Mouse (Mus musculus): ENCODE data around the gene Wdr59. TPM values are rescaled to one million over a fixed set of nuclear protein-coding genes. Genes with fewer than 3 reads are reported as not detected.

The Wdr59 gene
- total RNA-seq, 2 experiments from 2014 or later, result 4.0 to 6.7 TPM

- 0 out of 2 replicates have a peak, but pooled peaks have one; percentile 27 for ATAC-seq (replicated peaks; ENCODE audit: poor library complexity, severe bottlenecking)
Measured at GRCm38 (mm10) chr8:111501724-111502464, 20.0 kb downstream of the Wdr59 start.

GRCm38 (mm10) chr8:111498249-111498648 lies 23.6 kb downstream of the Wdr59 start:
- peak; percentile 72 for ATAC-seq (replicated peaks; ENCODE audit: poor library complexity, severe bottlenecking)

GRCm38 (mm10) chr8:111496326-111496725 lies 25.6 kb downstream of the Wdr59 start:
- ATAC-seq (replicated peaks; ENCODE audit: poor library complexity, severe bottlenecking), result no peak

- no peak for ATAC-seq (replicated peaks; ENCODE audit: poor library complexity, severe bottlenecking)
Measured at GRCm38 (mm10) chr8:111493176-111493575, 28.7 kb downstream of the Wdr59 start.

- no peak for ATAC-seq (replicated peaks; ENCODE audit: poor library complexity, severe bottlenecking)
Measured at GRCm38 (mm10) chr8:111492508-111492907, 29.4 kb downstream of the Wdr59 start.

GRCm38 (mm10) chr8:111491191-111491590 lies 30.7 kb downstream of the Wdr59 start:
- ATAC-seq (replicated peaks; ENCODE audit: poor library complexity, severe bottlenecking), result no peak

- no peak for ATAC-seq (replicated peaks; ENCODE audit: poor library complexity, severe bottlenecking)
Measured at GRCm38 (mm10) chr8:111490034-111490591, 31.8 kb downstream of the Wdr59 start.

- ATAC-seq (replicated peaks; ENCODE audit: poor library complexity, severe bottlenecking), result no peak
Measured at GRCm38 (mm10) chr8:111480691-111481090, 41.2 kb downstream of the Wdr59 start.

GRCm38 (mm10) chr8:111477761-111478465 lies 44.0 kb downstream of the Wdr59 start:
- peak; percentile 30; the same call in 1 of the 2 replicates for ATAC-seq (replicated peaks; ENCODE audit: poor library complexity, severe bottlenecking)

- no peak for ATAC-seq (replicated peaks; ENCODE audit: poor library complexity, severe bottlenecking)
Measured at GRCm38 (mm10) chr8:111471526-111472081, 50.3 kb downstream of the Wdr59 start.

GRCm38 (mm10) chr8:111469013-111469412 lies 52.9 kb downstream of the Wdr59 start:
- no peak for ATAC-seq (replicated peaks; ENCODE audit: poor library complexity, severe bottlenecking)

- ATAC-seq (replicated peaks; ENCODE audit: poor library complexity, severe bottlenecking), result no peak
Measured at GRCm38 (mm10) chr8:111465341-111465740, 56.6 kb downstream of the Wdr59 start.

GRCm38 (mm10) chr8:111464526-111464925 lies 57.4 kb downstream of the Wdr59 start:
- ATAC-seq (replicated peaks; ENCODE audit: poor library complexity, severe bottlenecking), result no peak

GRCm38 (mm10) chr8:111449671-111450070 lies 72.2 kb downstream of the Wdr59 start:
- ATAC-seq (replicated peaks; ENCODE audit: poor library complexity, severe bottlenecking), result no peak

- no peak for ATAC-seq (replicated peaks; ENCODE audit: poor library complexity, severe bottlenecking)
Measured at GRCm38 (mm10) chr8:111445960-111446660, 75.8 kb downstream of the Wdr59 start.

GRCm38 (mm10) chr8:111445558-111445957 lies 76.3 kb downstream of the Wdr59 start:
- no peak for ATAC-seq (replicated peaks; ENCODE audit: poor library complexity, severe bottlenecking)

- no peak for ATAC-seq (replicated peaks; ENCODE audit: poor library complexity, severe bottlenecking)
Measured at GRCm38 (mm10) chr8:111444245-111444644, 77.6 kb downstream of the Wdr59 start.

- ATAC-seq (replicated peaks; ENCODE audit: poor library complexity, severe bottlenecking), result peak; percentile 79
Measured at GRCm38 (mm10) chr8:111439189-111439588, 82.7 kb downstream of the Wdr59 start.

- no peak for ATAC-seq (replicated peaks; ENCODE audit: poor library complexity, severe bottlenecking)
Measured at GRCm38 (mm10) chr8:111435071-111435828, 86.6 kb downstream of the Wdr59 start.

- ATAC-seq (replicated peaks; ENCODE audit: poor library complexity, severe bottlenecking), result no peak
Measured at GRCm38 (mm10) chr8:111424646-111425045, 97.2 kb downstream of the Wdr59 start.
